Mouse (Mus musculus) erythroblast, embryonic 14.5 days (primary cell): ENCODE data around the gene Grm1.

Source experiments
- GATA1 ChIP-seq: IDR thresholded peaks from 2 replicates; pipeline ENCODE4 v1.6.1; 2012; ENCODE audit warnings: low read length, inconsistent platforms, mixed read lengths
- TAL1 ChIP-seq: IDR thresholded peaks from 3 replicates; pipeline ENCODE4 v1.6.1; 2012; ENCODE audit warnings: low read length, inconsistent platforms, mixed read lengths

DNA sequence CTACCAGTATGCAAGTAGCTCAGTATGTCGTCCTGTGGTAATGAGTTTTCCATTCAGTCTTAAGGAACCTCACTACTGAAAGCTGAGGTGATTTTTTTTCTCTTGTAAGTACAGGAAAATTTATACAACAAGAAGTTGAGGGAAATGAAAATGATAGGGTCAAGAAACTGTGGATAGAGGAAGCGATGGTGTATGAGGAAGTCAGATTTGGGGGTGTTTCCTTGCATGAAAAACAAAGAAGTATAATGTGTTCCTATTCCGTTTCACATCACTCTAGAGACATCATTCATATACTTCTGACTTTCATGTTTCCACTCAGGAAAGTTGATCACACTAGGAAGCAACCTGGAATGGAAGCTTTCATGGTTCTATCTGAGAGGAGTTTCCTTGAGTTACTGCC is 422.2 kb downstream of the Grm1 start:
- TF ChIP-seq GATA1 (no peak), TAL1 (no peak)
